Mouse (Mus musculus) megakaryocyte, embryonic 14.5 days (primary cell): ENCODE measurements around the gene Cfap161.

Experiments
- FLI1 ChIP-seq: IDR thresholded peaks from 2 replicates; pipeline ENCODE4 v1.6.1; 2012; ENCODE audit warnings: low read length, inconsistent platforms, mixed read lengths
- GATA1 ChIP-seq: IDR thresholded peaks from 3 replicates; pipeline ENCODE4 v1.6.1; 2012; ENCODE audit warnings: mixed read lengths, low read length, inconsistent platforms, borderline replicate concordance

- TF ChIP-seq FLI1, result no peak
- no peak for TF ChIP-seq GATA1
Measured at GRCm38 (mm10) chr7:83735108-83735781, 59.4 kb downstream of the Cfap161 start.
